In genomic region chr1:171031752-171032151, GRCm38 (mm10) we compare ENCODE assay signal across 32 mouse cellular contexts. TPM values are rescaled to one million over a fixed set of nuclear protein-coding genes. Genes with fewer than 3 reads are reported as not detected.
DNase-seq lines count a peak whose midpoint lies in the region; ATAC-seq and TF ChIP-seq lines count a peak whose summit lies in the region.
"Had no signal": no experiment of that assay in that cellular context is flagged by ENCODE, and none has a peak within 500 bp of the region (broad histone marks: within the 10 kb centered on the region; RNA-seq: fewer than 3 reads in every experiment).

No protein-coding gene starts in this region.

- no peak for TF ChIP-seq POLR2A in MEL (IDR thresholded peaks at IDR 0.05; ENCODE audit: control insufficient read depth in 1 of 2, insufficient read depth in 1 of 2, low read depth in 1 of 2, low read length in 2 of 2, poor library complexity in 1 of 2)

- peaks cover 0 to 13% of the 10 kb centered on the region in 2 experiments; a peak in 2 of 4 replicates for H3K36me3 ChIP-seq in MEL (ENCODE audit: control insufficient read depth in 1 of 2, insufficient read depth in 2 of 2, low read length in 2 of 2)
- no peaks in the 10 kb centered on the region for H3K36me3 ChIP-seq in liver, embryonic 14.5 days (replicated peaks; ENCODE audit: control insufficient read depth, insufficient read depth, low read depth)
- no peaks in the 10 kb centered on the region for H3K36me3 ChIP-seq in embryonic facial prominence, embryonic 10.5 days (replicated peaks)
- H3K36me3 ChIP-seq: embryonic facial prominence, embryonic 15.5 days; hindbrain, embryonic 12.5 days; limb, embryonic 10.5 days; limb, embryonic 15.5 days; lung, embryonic 15.5 days; midbrain, embryonic 10.5 days had no signal

- peak overlapping the region in 1 of 2 experiments; percentile 53; a peak in 1 of 4 replicates for H3K4me3 ChIP-seq in MEL (ENCODE audit: control insufficient read depth in 1 of 2, insufficient read depth in 1 of 2, low read depth in 2 of 2, low read length in 2 of 2)
- H3K4me3 ChIP-seq in liver, embryonic 14.5 days (ENCODE audit: insufficient read depth in 1 of 2, low read depth in 2 of 2, low read length in 2 of 2) = no peak overlapping the region; a peak in 1 of 4 replicates
- H3K4me3 ChIP-seq in embryonic facial prominence, embryonic 10.5 days = no peak overlapping the region
- H3K4me3 ChIP-seq: gastrocnemius, adult 2 months; myocyte had no signal

- H3K27me3 ChIP-seq in MEL (ENCODE audit: control insufficient read depth in 1 of 2, insufficient read depth in 2 of 2, low read length in 2 of 2) = no peaks in the 10 kb centered on the region
- H3K27me3 ChIP-seq in liver, embryonic 14.5 days (ENCODE audit: control insufficient read depth, insufficient read depth, low read length) = no peaks in the 10 kb centered on the region; the same call in 1 of the 2 replicates
- peaks cover 65% of the 10 kb centered on the region for H3K27me3 ChIP-seq in embryonic facial prominence, embryonic 10.5 days (replicated peaks; ENCODE audit: low read depth, poor library complexity, severe bottlenecking)

- no peak for TF ChIP-seq RAD21 in MEL (IDR thresholded peaks at IDR 0.05; ENCODE audit: low read depth, low read length)

- no peaks in the 10 kb centered on the region for H3K79me2 ChIP-seq in MEL (ENCODE audit: control insufficient read depth, insufficient read depth, low read length, poor library complexity)

- TF ChIP-seq CTCF in MEL (IDR thresholded peaks at IDR 0.05 in 2 of 3, conservative IDR thresholded peaks at IDR 0.05 in 1 of 3; ENCODE audit: control insufficient read depth in 1 of 3, insufficient read depth in 1 of 3, low read depth in 2 of 3, low read length in 3 of 3, poor library complexity in 1 of 3, severe bottlenecking in 1 of 3) = no peak
- TF ChIP-seq CTCF in liver, embryonic 14.5 days (IDR thresholded peaks at IDR 0.05; ENCODE audit: low read depth) = no peak

- ATAC-seq in liver, embryonic 14.5 days (ENCODE audit: insufficient read depth) = peak; percentile 56; the same call in 1 of the 2 replicates
- peak; percentile 58 for ATAC-seq in megakaryocyte-erythroid progenitor cell, adult 5-6 weeks (replicated peaks; ENCODE audit: low FRiP score, low TSS enrichment, poor library complexity, severe bottlenecking)
- ATAC-seq: intestine, embryonic 16.5 days; Patski had no signal

- peaks cover 0 to 3% of the 10 kb centered on the region in 2 experiments; a peak in 1 of 4 replicates for H3K4me1 ChIP-seq in MEL (ENCODE audit: control insufficient read depth in 1 of 2, insufficient read depth in 2 of 2, low read length in 2 of 2)
- peaks cover 33 to 44% of the 10 kb centered on the region in 2 experiments for H3K4me1 ChIP-seq in liver, embryonic 14.5 days (replicated peaks; ENCODE audit: control insufficient read depth in 2 of 2, insufficient read depth in 2 of 2, low read length in 1 of 2)
- peaks cover 28% of the 10 kb centered on the region for H3K4me1 ChIP-seq in embryonic facial prominence, embryonic 10.5 days

- 15% methylated on average over 3 of the region's 3 CpGs for WGBS in liver, embryonic 14.5 days (ENCODE audit: insufficient replicate concordance)
- WGBS in embryonic facial prominence, embryonic 10.5 days = 89% methylated on average over 3 of the region's 3 CpGs

- no peak for TF ChIP-seq EP300 in MEL (IDR thresholded peaks at IDR 0.05; ENCODE audit: low read depth in 1 of 2, low read length in 2 of 2)
- TF ChIP-seq EP300 in liver, embryonic 14.5 days (IDR thresholded peaks at IDR 0.05; ENCODE audit: low read depth) = peak; percentile 66

- H3K9me3 ChIP-seq in MEL (replicated peaks; ENCODE audit: insufficient read depth, low read length) = no peaks in the 10 kb centered on the region
- no peaks in the 10 kb centered on the region for H3K9me3 ChIP-seq in liver, embryonic 14.5 days (ENCODE audit: control insufficient read depth, low read length)
- no peaks in the 10 kb centered on the region for H3K9me3 ChIP-seq in embryonic facial prominence, embryonic 10.5 days
- H3K9me3 ChIP-seq: embryonic facial prominence, embryonic 15.5 days; hindbrain, embryonic 12.5 days; limb, embryonic 10.5 days; limb, embryonic 15.5 days; lung, embryonic 15.5 days; midbrain, embryonic 10.5 days had no signal

- no peak overlapping the region for H3K9ac ChIP-seq in MEL (ENCODE audit: control insufficient read depth, low read depth, low read length, poor library complexity, severe bottlenecking)
- H3K9ac ChIP-seq in liver, embryonic 14.5 days (replicated peaks) = peak overlapping the region; percentile 13; the same call in 1 of the 2 replicates
- H3K9ac ChIP-seq: embryonic facial prominence, embryonic 15.5 days; hindbrain, embryonic 12.5 days; limb, embryonic 15.5 days; lung, embryonic 15.5 days had no signal

- H3K4me2 ChIP-seq in liver, embryonic 14.5 days (ENCODE audit: low read depth) = peak overlapping the region; percentile 97
- H3K4me2 ChIP-seq: limb, embryonic 15.5 days had no signal

- DNase-seq in MEL (ENCODE audit: low read depth, low spot score) = peak; percentile 62
- peak; percentile 45 for DNase-seq in c-Kit-positive CD71-positive TER-119-positive erythroid progenitor cells, embryonic 14.5 days (ENCODE audit: low spot score)
- DNase-seq in liver, embryonic 14.5 days (ENCODE audit: low read depth in 3 of 3, low spot score in 3 of 3) = no peak
- no peak for DNase-seq in embryonic facial prominence, embryonic 10.5 days (ENCODE audit: low spot score)
- DNase-seq in spleen, postnatal 4 days (ENCODE audit: low spot score in 2 of 2) = no peak
- no peak for DNase-seq in layer of hippocampus, adult 18-20 months (ENCODE audit: low spot score in 2 of 2)
- DNase-seq: adrenal gland, postnatal 10 days; B cell, adult 2 months; cerebellum, adult 18-20 months; cerebellum, postnatal 10 days; gastrocnemius, adult 2 months; gastrocnemius, postnatal 36 days; heart, adult 18-20 months; heart, postnatal 36 days; kidney, adult 9 months; kidney, postnatal 10 days; layer of hippocampus, adult 9-11 months; lung, postnatal 4 days; right cerebral cortex, postnatal 25 days; thymus, postnatal 25 days had no signal

- H3K27ac ChIP-seq in MEL (ENCODE audit: control insufficient read depth, low read depth, low read length) = 0 out of 2 replicates have a peak overlapping the region, but pooled peaks have one; percentile 32
- no peak overlapping the region for H3K27ac ChIP-seq in liver, embryonic 14.5 days
- H3K27ac ChIP-seq in embryonic facial prominence, embryonic 10.5 days (replicated peaks) = no peak overlapping the region
- H3K27ac ChIP-seq: embryonic facial prominence, embryonic 15.5 days; gastrocnemius, adult 2 months; hindbrain, embryonic 12.5 days; limb, embryonic 10.5 days; limb, embryonic 15.5 days; lung, embryonic 15.5 days; midbrain, embryonic 10.5 days had no signal

TF ChIP-seq in MEL, 35 proteins besides CTCF, POLR2A, EP300 and RAD21:
- TF ChIP-seq MAX (IDR thresholded peaks at IDR 0.05; ENCODE audit: low read length) = no peak
- peak; percentile 65 for TF ChIP-seq TAL1 (IDR thresholded peaks at IDR 0.05; ENCODE audit: low read length)
- peak; percentile 79 for TF ChIP-seq GATA1 (IDR thresholded peaks at IDR 0.05; ENCODE audit: low read depth, low read length)
TF ChIP-seq in MEL: peak in this region for 2.

RNA-seq across cellular contexts. Expression of gene Fcgr4, which starts 13.0 kb away (rescaled TPM):
- total RNA-seq in MEL (2012; rRNA removed) = not detected in 2 replicates
- polyA plus RNA-seq in MEL (2012; ENCODE audit: insufficient read depth in 1 of 2, insufficient read length in 2 of 2, low read depth in 1 of 2, low replicate concordance in 2 of 2, missing spikeins in 1 of 2) = not detected
- polyA plus RNA-seq in liver, embryonic 14.5 days (2012; rRNA removed) = 1.9 and 2.6 TPM in 2 replicates
- 1.7 and 2.0 TPM in 2 replicates for polyA plus RNA-seq in liver, embryonic 14.5 days (2014; fragmentation: Nextera tagmentation; extraction: Ambion mirVana)
- 0.40 TPM in 1 of 2 replicates, not detected in the other for total RNA-seq in megakaryocyte-erythroid progenitor cell, adult 5-6 weeks (2014; fragmentation: Nextera tagmentation)
- not detected in 2 replicates for total RNA-seq in megakaryocyte-erythroid progenitor cell, adult 5-6 weeks (2017)
- 0.31 TPM in 1 of 2 replicates, not detected in the other for polyA plus RNA-seq in embryonic facial prominence, embryonic 10.5 days (2016; fragmentation: Nextera tagmentation; extraction: Ambion mirVana)
- under 1 TPM in 1 of 2 experiments, not detected in 1; 0.25 TPM for total RNA-seq in layer of hippocampus, adult 18-20 months (2021)
- total RNA-seq: gastrocnemius, adult 2 months; gastrocnemius, postnatal 36 days; left cerebral cortex, postnatal 10 days had no signal
- polyA plus RNA-seq: heart, embryonic 11.5 days; limb, embryonic 10.5 days; midbrain, embryonic 10.5 days had no signal

RNA-seq across cellular contexts. Expression of gene Fcgr3, which starts 33.0 kb away (rescaled TPM):
- total RNA-seq in MEL (2012; rRNA removed) = 0.39 and 0.62 TPM in 2 replicates
- 1 to 10 TPM in 1 of 2 experiments, not detected in 1; 6.1 TPM for polyA plus RNA-seq in MEL (2012; ENCODE audit: insufficient read depth in 1 of 2, insufficient read length in 2 of 2, low read depth in 1 of 2, low replicate concordance in 2 of 2, missing spikeins in 1 of 2)
- 12.7 and 14.6 TPM in 2 replicates for polyA plus RNA-seq in liver, embryonic 14.5 days (2012; rRNA removed)
- polyA plus RNA-seq in liver, embryonic 14.5 days (2014; fragmentation: Nextera tagmentation; extraction: Ambion mirVana) = 19.2 and 24.6 TPM in 2 replicates
- 1.4 and 6.3 TPM in 2 replicates for total RNA-seq in megakaryocyte-erythroid progenitor cell, adult 5-6 weeks (2014; fragmentation: Nextera tagmentation)
- total RNA-seq in megakaryocyte-erythroid progenitor cell, adult 5-6 weeks (2017) = 1.9 and 2.2 TPM in 2 replicates
- polyA plus RNA-seq in embryonic facial prominence, embryonic 10.5 days (2016; fragmentation: Nextera tagmentation; extraction: Ambion mirVana) = 3.8 and 5.5 TPM in 2 replicates
- total RNA-seq in layer of hippocampus, adult 18-20 months (2021) = 10 to 100 TPM in 1 of 2 experiments, 1 to 10 TPM in 1; 9.9 to 12.5 TPM

RNA-seq across cellular contexts. Expression of gene Fcgr2b, which starts 55.4 kb away (rescaled TPM):
- 4.7 and 6.4 TPM in 2 replicates for total RNA-seq in MEL (2012; rRNA removed)
- polyA plus RNA-seq in MEL (2012; ENCODE audit: insufficient read depth in 1 of 2, insufficient read length in 2 of 2, low read depth in 1 of 2, low replicate concordance in 2 of 2, missing spikeins in 1 of 2) = 1 to 10 TPM in 1 of 2 experiments, not detected in 1; 8.2 TPM
- 2.2 and 3.3 TPM in 2 replicates for polyA plus RNA-seq in liver, embryonic 14.5 days (2012; rRNA removed)
- polyA plus RNA-seq in liver, embryonic 14.5 days (2014; fragmentation: Nextera tagmentation; extraction: Ambion mirVana) = 2.4 and 3.4 TPM in 2 replicates
- total RNA-seq in megakaryocyte-erythroid progenitor cell, adult 5-6 weeks (2014; fragmentation: Nextera tagmentation) = 4.5 and 6.0 TPM in 2 replicates
- 3.8 TPM in 1 of 2 replicates, not detected in the other for total RNA-seq in megakaryocyte-erythroid progenitor cell, adult 5-6 weeks (2017)
- polyA plus RNA-seq in embryonic facial prominence, embryonic 10.5 days (2016; fragmentation: Nextera tagmentation; extraction: Ambion mirVana) = not detected in 2 replicates
- 1 to 10 TPM; 4.0 to 4.4 TPM for total RNA-seq in layer of hippocampus, adult 18-20 months (2021)
- polyA plus RNA-seq: midbrain, embryonic 10.5 days had no signal

Comparison
In these comparisons a context has a peak if more than half of its experiments do, and no peak if none do; other contexts are left out.
1. DNase-seq: peak in MEL (single experiment) and c-Kit-positive CD71-positive TER-119-positive erythroid progenitor cells, embryonic 14.5 days (single experiment); none in liver, embryonic 14.5 days (0 of 3), embryonic facial prominence, embryonic 10.5 days (single experiment), spleen, postnatal 4 days (0 of 2) and layer of hippocampus, adult 18-20 months (0 of 2).